Mouse (Mus musculus): Measurements from ENCODE around the gene Osbpl7.

- TF ChIP-seq GATA1 (IDR thresholded peaks at IDR 0.05; ENCODE audit: borderline replicate concordance, low read length) (no peak), FLI1 (IDR thresholded peaks at IDR 0.05; ENCODE audit: low read length) (no peak)
Observed at GRCm38 (mm10) chr11:97104091-97104483, 53.7 kb downstream of the Osbpl7 start.
